Mouse (Mus musculus) testis, postnatal 10 days (tissue): ENCODE measurements at regions not wholly inside any gene's neighbourhood (a gene's known extent, or its start where the extent isn't known, plus 50 kb on each side); places are given as distances from the start of the nearest gene placed in this dataset.

Source experiments
- DNase-seq: peaks from one replicate; pipeline ENCODE4 v3.0.0; 2021; ENCODE audit warnings: low spot score

- DNase-seq: no peak
These were observed 496.0 kb downstream of the Cd109 start for GRCm38 (mm10) chr9:79111326-79111725.

- DNase-seq: no peak
These were observed 525.6 kb downstream of the Cd109 start for GRCm38 (mm10) chr9:79140970-79141369.

- no peak for DNase-seq
These were observed 530.7 kb downstream of the Cd109 start for GRCm38 (mm10) chr9:79146004-79146403.

GRCm38 (mm10) chr9:79165596-79165995 lies 550.2 kb downstream of the Cd109 start:
- DNase-seq: no peak

GRCm38 (mm10) chr9:79173036-79173435 lies 545.6 kb downstream of the Col12a1 start:
- no peak for DNase-seq

- DNase-seq: no peak
These were observed 538.7 kb downstream of the Col12a1 start for GRCm38 (mm10) chr9:79179954-79180353.

- DNase-seq: no peak
These were observed 523.2 kb downstream of the Col12a1 start for GRCm38 (mm10) chr9:79195420-79195819.

- DNase-seq: no peak
These were observed 516.9 kb downstream of the Col12a1 start for GRCm38 (mm10) chr9:79201755-79202154.

- DNase-seq: no peak
These were observed 505.3 kb downstream of the Col12a1 start for GRCm38 (mm10) chr9:79213364-79213763.

GRCm38 (mm10) chr9:79215986-79216385 lies 502.6 kb downstream of the Col12a1 start:
- DNase-seq: no peak

GRCm38 (mm10) chr9:79216432-79216831 lies 502.2 kb downstream of the Col12a1 start:
- no peak for DNase-seq

GRCm38 (mm10) chr9:79233081-79233480 lies 485.6 kb downstream of the Col12a1 start:
- DNase-seq: no peak

- DNase-seq: no peak
These were observed 484.9 kb downstream of the Col12a1 start for GRCm38 (mm10) chr9:79233751-79234150.

- DNase-seq: no peak
These were observed 448.9 kb downstream of the Col12a1 start for GRCm38 (mm10) chr9:79269646-79270213.

- DNase-seq: no peak
These were observed 448.4 kb downstream of the Col12a1 start for GRCm38 (mm10) chr9:79270256-79270655.

- DNase-seq: no peak
These were observed 430.8 kb downstream of the Col12a1 start for GRCm38 (mm10) chr9:79287849-79288248.

GRCm38 (mm10) chr9:79295306-79295705 lies 423.3 kb downstream of the Col12a1 start:
- no peak for DNase-seq

- DNase-seq: no peak
These were observed 417.1 kb downstream of the Col12a1 start for GRCm38 (mm10) chr9:79301580-79301979.

- DNase-seq: no peak
These were observed 408.0 kb downstream of the Col12a1 start for GRCm38 (mm10) chr9:79310591-79310990.

- no peak for DNase-seq
These were observed 401.2 kb downstream of the Col12a1 start for GRCm38 (mm10) chr9:79317411-79317810.

GRCm38 (mm10) chr9:79346371-79347096 lies 372.1 kb downstream of the Col12a1 start:
- no peak for DNase-seq

GRCm38 (mm10) chr9:79392020-79392419 lies 326.6 kb downstream of the Col12a1 start:
- no peak for DNase-seq

- DNase-seq: no peak
These were observed 303.6 kb downstream of the Col12a1 start for GRCm38 (mm10) chr9:79414989-79415388.

GRCm38 (mm10) chr9:79430417-79430816 lies 288.2 kb downstream of the Col12a1 start:
- no peak for DNase-seq
